Mouse (Mus musculus) CD4-positive, CD25-positive, alpha-beta regulatory T cell, adult 4 months (primary cell): Measurements from ENCODE around the gene Smim23. TPM values are rescaled to one million over a fixed set of nuclear protein-coding genes. Genes with fewer than 3 reads are reported as not detected.

Experiments
- ATAC-seq: one replicate; pipeline ENCODE4 v1.8.0; 2017
- polyA plus RNA-seq, 2 experiments: library from polyadenylated mRNA; unstranded; fragments of 100-300 nt; shearing (Covaris generic); gene quantifications; one replicate each; pipeline ENCODE4 v1.2.1; 2017

Gene Smim23
- polyA plus RNA-seq, 2 experiments from 2014 or later, result not detected

DNA sequence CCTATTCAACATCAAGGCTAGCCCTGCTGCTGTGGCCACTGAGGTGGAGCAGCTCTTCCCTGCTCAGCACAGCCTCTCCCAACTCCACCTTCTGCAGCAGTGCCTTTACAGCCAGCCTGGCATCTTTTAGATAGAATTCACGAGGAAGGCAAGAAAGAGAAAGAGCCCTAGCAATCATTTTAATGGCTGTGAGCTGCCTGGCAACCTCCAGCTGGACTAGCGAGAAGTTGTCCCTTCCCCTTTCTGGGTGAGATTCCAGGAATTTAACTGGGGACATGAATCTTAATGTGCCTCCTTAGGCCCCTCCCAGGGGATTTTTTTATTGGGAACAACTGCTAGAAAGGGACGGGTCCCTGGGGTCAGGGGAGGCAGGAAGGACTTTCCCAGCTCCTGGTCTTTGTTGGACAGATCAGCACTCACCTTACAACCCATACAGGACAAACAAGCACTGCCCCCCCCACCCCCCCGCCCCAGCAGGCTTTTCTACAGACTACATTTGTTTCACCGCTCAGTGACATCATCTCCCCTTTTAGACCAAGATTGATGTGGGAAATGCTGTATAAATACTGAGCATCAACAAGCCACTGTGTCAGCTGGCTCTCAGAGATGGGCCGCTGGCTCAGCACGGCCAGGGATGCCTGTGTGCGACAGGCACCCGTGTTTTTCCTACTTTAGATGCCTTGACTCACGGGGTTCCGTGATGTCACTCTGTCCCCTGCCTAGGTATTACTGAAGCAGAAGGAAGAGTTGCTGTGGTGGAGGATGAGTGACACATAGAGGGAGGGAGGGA is 43.5 kb downstream of the Smim23 start:
- ATAC-seq, result no peak

DNA sequence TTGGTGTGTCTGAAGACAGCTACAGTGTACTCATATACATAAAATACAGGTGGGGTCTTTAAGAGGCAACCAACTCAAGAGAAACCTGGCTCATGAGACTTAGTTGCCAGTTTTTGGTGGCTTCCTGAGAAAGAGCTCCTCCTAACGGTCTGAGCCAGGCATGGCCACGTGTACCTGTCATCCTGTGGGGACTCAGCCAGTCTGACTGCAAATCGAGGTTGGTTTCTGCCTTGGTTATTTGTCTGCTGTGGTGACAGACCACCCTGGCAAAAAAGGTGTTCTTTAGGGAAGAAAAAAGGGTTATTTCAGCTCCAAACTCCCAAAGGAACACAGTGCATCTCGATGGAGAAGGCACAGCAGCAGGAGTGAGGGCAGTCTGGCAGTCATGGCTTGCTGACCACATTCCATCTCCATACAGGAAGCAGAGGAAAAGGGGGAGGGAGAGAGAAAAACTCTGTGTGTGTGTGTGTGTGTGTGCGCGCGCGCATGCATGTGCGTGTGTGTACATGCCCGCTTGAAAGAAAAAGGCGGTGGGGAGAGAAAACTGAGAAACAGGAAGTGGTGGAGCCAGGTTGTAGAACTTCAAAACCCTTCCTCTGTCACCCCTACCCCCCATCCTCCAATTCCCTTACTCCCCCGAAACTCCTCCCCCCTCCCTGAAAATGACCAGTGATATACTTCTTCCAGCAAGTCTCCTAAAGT is 55.6 kb downstream of the Smim23 start:
- ATAC-seq, result peak; percentile 90

Other genes with a start within 250 kb of the Smim23 start
- gene Fbxw11, start 181.9 kb downstream of the Smim23 start, polyA plus RNA-seq, result 10 to 100 TPM; 20.0 to 20.6 TPM